Mouse (Mus musculus) stomach, embryonic 14.5 days (tissue): ENCODE measurements at regions not wholly inside any gene's neighbourhood (a gene's known extent, or its start where the extent isn't known, plus 50 kb on each side); places are given as distances from the start of the nearest gene placed in this dataset.
A peak's percentile ranks its signal among the peaks of the same experiment; 100 is the strongest.

Experiments
- ATAC-seq: fragments of 200-750 bp; cut with Nextera tagmentation; 2 replicates; pipeline ENCODE4 v1.8.0; 2017; ENCODE audit warnings: low read depth, moderate TSS enrichment; ENCODE audit not compliant: insufficient number of reproducible peaks, insufficient read depth, low FRiP score
- H3K27ac ChIP-seq: fragments of 300-500 bp; sonication (generic); 2 replicates; pipeline ENCODE4 v1.5.1; 2014; ENCODE audit warnings: mild to moderate bottlenecking, low read length, moderate library complexity, mixed read lengths
- H3K27me3 ChIP-seq: fragments of 300-500 bp; sonication (generic); 2 replicates; pipeline ENCODE4 v1.6.1; 2014; ENCODE audit warnings: low read length, control low read depth, mixed read lengths; ENCODE audit not compliant: control insufficient read depth, insufficient read depth
- H3K36me3 ChIP-seq: fragments of 300-500 bp; sonication (generic); 2 replicates; pipeline ENCODE4 v1.6.1; 2014; ENCODE audit warnings: mild to moderate bottlenecking, control low read depth, low read length, moderate library complexity, mixed read lengths; ENCODE audit not compliant: control insufficient read depth, insufficient read depth
- H3K4me1 ChIP-seq: fragments of 300-500 bp; sonication (generic); 2 replicates; pipeline ENCODE4 v1.6.1; 2014; ENCODE audit warnings: low read length, control low read depth, mixed read lengths; ENCODE audit not compliant: control insufficient read depth, insufficient read depth
- H3K4me2 ChIP-seq: fragments of 300-500 bp; sonication (generic); replicated peaks from 2 replicates; pipeline ENCODE4 v1.6.1; 2014; ENCODE audit warnings: low read depth, low read length, control low read depth
- H3K4me3 ChIP-seq: fragments of 300-500 bp; sonication (generic); 2 replicates; pipeline ENCODE4 v1.5.1; 2014; ENCODE audit warnings: low read depth, low read length, control low read depth
- H3K9ac ChIP-seq: fragments of 300-500 bp; sonication (generic); replicated peaks from 2 replicates; pipeline ENCODE4 v1.6.1; 2014; ENCODE audit warnings: low read depth, mild to moderate bottlenecking, control low read depth, low read length, moderate library complexity, mixed read lengths
- H3K9me3 ChIP-seq: fragments of 300-500 bp; sonication (generic); 2 replicates; pipeline ENCODE4 v1.6.1; 2016; ENCODE audit warnings: low read depth, low read length, control low read depth; ENCODE audit not compliant: control insufficient read depth
- WGBS: fragments of 180-500 bp; shearing (Covaris S2); extraction: QIAGEN DNeasy Blood & Tissue Kit; methylation state at CpG from one replicate; pipeline ENCODE4 v1.1.7; 2014; 5-methylcytosine and 5-hydroxymethylcytosine counted together

DNA sequence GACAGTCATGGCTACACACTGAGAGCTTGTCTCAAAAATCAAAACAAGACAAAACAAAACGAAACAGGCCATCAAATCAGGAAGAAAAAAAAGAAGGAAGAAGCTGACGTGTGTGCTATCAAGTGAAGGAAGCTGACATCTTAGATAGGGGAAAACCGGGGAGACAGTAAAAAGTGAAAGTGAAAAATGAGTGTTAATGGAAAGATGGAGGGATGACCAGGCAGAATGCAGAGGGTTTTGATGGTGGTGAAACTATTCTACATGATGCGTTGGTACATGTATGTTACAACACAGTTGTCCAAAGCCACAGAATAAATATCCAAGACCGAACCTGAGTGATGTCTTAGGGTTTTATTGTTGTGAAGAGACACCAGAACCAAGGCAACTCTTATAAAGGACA, 83.1 kb upstream of the Rybp start:
- Histone ChIP-seq H3K4me3 (no peak overlapping the region), H3K27me3 (no peaks in the 10 kb centered on the region), H3K4me1 (0 out of 2 replicates have a peak, but pooled peaks cover 3% of the 10 kb centered on the region), H3K36me3 (no peaks in the 10 kb centered on the region), H3K27ac (no peak overlapping the region), H3K9me3 (no peaks in the 10 kb centered on the region), H3K4me2 (no peak overlapping the region), H3K9ac (no peak overlapping the region)
- no peak for ATAC-seq
- WGBS, result 81% methylated on average over 5 of the region's 5 CpGs

- Histone ChIP-seq H3K4me3 (no peak overlapping the region), H3K9ac (no peak overlapping the region), H3K27ac (no peak overlapping the region), H3K27me3 (no peaks in the 10 kb centered on the region), H3K4me1 (0 out of 2 replicates have a peak, but pooled peaks cover 3% of the 10 kb centered on the region), H3K4me2 (no peak overlapping the region), H3K36me3 (no peaks in the 10 kb centered on the region), H3K9me3 (no peaks in the 10 kb centered on the region)
- WGBS, result 31% methylated on average over 8 of the region's 8 CpGs
- no peak for ATAC-seq
Observed at GRCm38 (mm10) chr6:100366231-100366630, 78.9 kb upstream of the Rybp start.

DNA sequence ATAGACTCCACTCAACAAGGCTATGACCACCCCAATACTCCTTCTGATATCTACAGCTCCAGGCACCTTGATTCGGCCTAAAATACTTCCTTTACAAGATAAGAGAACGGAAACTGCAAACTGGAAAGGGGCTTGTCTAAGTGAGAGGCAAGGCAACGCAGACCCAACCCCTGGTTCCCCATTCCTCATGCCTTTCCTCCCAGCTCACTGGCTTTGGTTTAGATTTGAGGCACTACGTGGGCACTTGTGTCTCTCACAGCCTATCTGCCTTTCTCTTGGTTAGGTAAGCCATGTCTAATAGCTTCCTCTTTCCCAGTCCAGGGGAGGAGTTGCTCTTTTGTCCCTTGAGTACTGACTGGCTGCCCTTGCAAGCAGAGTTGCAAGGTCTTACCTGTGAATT, 78.5 kb upstream of the Rybp start:
- 0 out of 2 replicates have a peak, but pooled peaks cover 3% of the 10 kb centered on the region for H3K4me1 ChIP-seq
- H3K4me2 ChIP-seq, result no peak overlapping the region
- H3K36me3 ChIP-seq, result no peaks in the 10 kb centered on the region
- no peak overlapping the region for H3K4me3 ChIP-seq
- H3K9me3 ChIP-seq, result no peaks in the 10 kb centered on the region
- 73% methylated on average over 4 of the region's 4 CpGs for WGBS
- ATAC-seq, result no peak
- H3K27ac ChIP-seq, result no peak overlapping the region
- H3K9ac ChIP-seq, result no peak overlapping the region
- H3K27me3 ChIP-seq, result no peaks in the 10 kb centered on the region

GRCm38 (mm10) chr6:100363683-100364082, 76.4 kb upstream of the Rybp start:
- 0 out of 2 replicates have a peak, but pooled peaks cover 3% of the 10 kb centered on the region for H3K4me1 ChIP-seq
- no peaks in the 10 kb centered on the region for H3K36me3 ChIP-seq
- H3K9me3 ChIP-seq, result no peaks in the 10 kb centered on the region
- 74% methylated on average over 5 of the region's 5 CpGs for WGBS
- no peak overlapping the region for H3K27ac ChIP-seq
- no peak overlapping the region for H3K4me3 ChIP-seq
- no peak overlapping the region for H3K4me2 ChIP-seq
- ATAC-seq, result no peak
- H3K27me3 ChIP-seq, result no peaks in the 10 kb centered on the region
- H3K9ac ChIP-seq, result no peak overlapping the region

DNA sequence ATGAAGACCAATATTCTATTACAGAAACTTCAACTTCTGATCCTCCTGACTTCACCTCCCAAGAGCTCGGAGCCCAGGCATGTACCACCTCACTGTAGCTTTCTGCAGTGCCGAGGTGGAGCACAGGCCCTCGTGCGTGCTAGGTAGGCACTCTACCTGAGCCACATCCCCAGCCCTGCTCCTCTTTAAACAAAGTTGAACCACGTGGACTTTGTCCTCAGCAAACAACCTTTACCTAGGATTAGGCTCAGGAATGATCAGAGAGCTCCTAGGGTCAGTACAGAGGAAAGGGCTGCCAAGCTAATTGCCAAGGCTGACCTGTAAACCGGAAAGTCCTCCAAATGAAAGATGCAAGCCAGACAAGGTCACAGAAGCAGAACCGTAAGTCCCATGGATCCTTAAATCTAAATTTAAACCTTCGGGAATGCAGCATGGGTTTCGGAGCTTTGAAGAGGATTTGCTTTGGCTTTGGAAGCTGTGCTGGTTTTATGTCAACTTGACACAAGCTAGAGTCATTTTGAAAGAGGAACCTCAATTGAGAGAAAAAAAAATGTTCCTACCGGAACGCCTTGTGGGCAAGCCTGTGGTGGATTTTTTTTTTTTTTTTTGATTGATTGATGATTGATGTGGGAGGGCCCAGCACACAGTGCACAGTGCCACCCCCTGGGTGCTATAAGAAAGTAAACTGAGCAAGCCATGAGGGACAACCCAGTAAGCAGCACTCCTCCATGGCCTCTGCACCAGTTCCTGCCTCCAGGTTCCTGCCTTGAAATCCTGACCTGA, 69.5 kb upstream of the Rybp start:
- 0 out of 2 replicates have a peak, but pooled peaks have one; percentile 58 for ATAC-seq
- Histone ChIP-seq H3K4me2 (no peak overlapping the region), H3K27me3 (no peaks in the 10 kb centered on the region), H3K9me3 (no peaks in the 10 kb centered on the region), H3K36me3 (no peaks in the 10 kb centered on the region), H3K4me1 (no peaks in the 10 kb centered on the region), H3K4me3 (no peak overlapping the region), H3K9ac (no peak overlapping the region), H3K27ac (no peak overlapping the region)
- 74% methylated on average over 11 of the region's 11 CpGs for WGBS

DNA sequence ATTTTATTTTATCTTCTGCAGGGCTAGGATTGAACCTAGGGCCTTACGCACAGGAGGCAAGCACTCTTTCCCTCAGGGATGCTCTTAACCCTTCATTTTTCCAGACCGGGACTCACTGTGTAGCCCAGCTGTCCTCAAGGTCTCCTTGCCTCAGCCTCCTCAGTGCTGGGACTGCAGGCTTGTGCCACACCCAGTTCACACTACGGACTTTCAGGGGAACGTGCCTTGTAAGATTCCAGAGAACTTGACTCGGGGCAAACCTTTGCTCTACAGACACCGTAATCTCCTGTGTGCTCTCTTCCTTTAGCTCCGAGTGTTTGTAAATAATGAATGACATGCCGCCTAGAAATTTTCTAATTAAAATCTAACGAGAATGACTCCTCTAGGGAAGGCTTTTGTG, 68.6 kb upstream of the Rybp start:
- Histone ChIP-seq H3K4me1 (no peaks in the 10 kb centered on the region), H3K9me3 (no peaks in the 10 kb centered on the region), H3K27ac (no peak overlapping the region), H3K9ac (no peak overlapping the region), H3K27me3 (no peaks in the 10 kb centered on the region), H3K4me3 (no peak overlapping the region), H3K36me3 (no peaks in the 10 kb centered on the region), H3K4me2 (no peak overlapping the region)
- WGBS, result 65% methylated on average over 9 of the region's 9 CpGs
- ATAC-seq, result no peak

DNA sequence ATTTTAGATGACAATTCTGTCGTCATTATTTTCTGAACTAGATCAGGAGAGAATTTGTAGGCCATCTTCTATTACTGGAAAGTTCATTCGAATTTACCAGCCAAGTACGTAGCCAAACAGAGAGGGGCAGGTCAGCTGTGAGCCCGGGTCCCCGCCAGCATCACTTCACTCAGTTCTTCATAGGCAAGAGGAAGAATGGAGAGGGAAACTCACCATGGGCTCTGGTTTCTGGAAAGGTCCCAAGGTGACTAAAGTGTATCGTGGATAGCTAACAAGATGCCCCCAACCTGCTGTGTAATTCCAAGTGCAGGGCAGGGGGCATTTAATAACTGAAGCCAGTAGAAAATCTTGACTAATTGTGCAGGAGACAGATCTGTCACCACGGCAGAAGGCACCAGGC, 60.2 kb upstream of the Rybp start:
- Histone ChIP-seq H3K36me3 (no peaks in the 10 kb centered on the region), H3K9ac (no peak overlapping the region), H3K4me2 (no peak overlapping the region), H3K4me1 (no peaks in the 10 kb centered on the region), H3K4me3 (no peak overlapping the region), H3K27me3 (no peaks in the 10 kb centered on the region), H3K27ac (no peak overlapping the region), H3K9me3 (no peaks in the 10 kb centered on the region)
- no peak for ATAC-seq
- 82% methylated on average over 7 of the region's 7 CpGs for WGBS

- no peaks in the 10 kb centered on the region for H3K27me3 ChIP-seq
- no peaks in the 10 kb centered on the region for H3K36me3 ChIP-seq
- H3K27ac ChIP-seq, result no peak overlapping the region
- no peak for ATAC-seq
- H3K4me1 ChIP-seq, result no peaks in the 10 kb centered on the region
- no peak overlapping the region for H3K9ac ChIP-seq
- H3K9me3 ChIP-seq, result no peaks in the 10 kb centered on the region
- H3K4me3 ChIP-seq, result no peak overlapping the region
- WGBS, result 83% methylated on average over 3 of the region's 3 CpGs
- no peak overlapping the region for H3K4me2 ChIP-seq
Observed at GRCm38 (mm10) chr6:100345073-100345472, 57.8 kb upstream of the Rybp start.
